ENCODE assay signal across 9 mouse cellular contexts in genomic region chr9:79714471-79715045, GRCm38 (mm10). TPM values are rescaled to one million over a fixed set of nuclear protein-coding genes. Genes with fewer than 3 reads are reported as not detected.
DNase-seq lines count a peak whose midpoint lies in the region; ATAC-seq and TF ChIP-seq lines count a peak whose summit lies in the region.
"Had no signal": no experiment of that assay in that cellular context is flagged by ENCODE, and none has a peak within 500 bp of the region (broad histone marks: within the 10 kb centered on the region; RNA-seq: fewer than 3 reads in every experiment).

No protein-coding gene starts in this region.

- H3K9me3 ChIP-seq in intestine, postnatal 0 days (ENCODE audit: control insufficient read depth), result no peaks in the 10 kb centered on the region
- no peaks in the 10 kb centered on the region for H3K9me3 ChIP-seq in liver, embryonic 15.5 days (replicated peaks)
- no peaks in the 10 kb centered on the region for H3K9me3 ChIP-seq in neural tube, embryonic 14.5 days (ENCODE audit: control insufficient read depth, low read length)

- H3K4me2 ChIP-seq in intestine, postnatal 0 days (replicated peaks; ENCODE audit: low read depth), result peak overlapping the region; percentile 58
- peak overlapping the region; percentile 51 for H3K4me2 ChIP-seq in liver, embryonic 15.5 days
- H3K4me2 ChIP-seq in neural tube, embryonic 14.5 days (ENCODE audit: low read depth, low read length), result peak overlapping the region; percentile 41

- DNase-seq in CD4-positive, CD25-positive, alpha-beta regulatory T cell, adult 2 months (ENCODE audit: low read depth, low spot score), result peak; percentile 11
- DNase-seq in cerebellum, postnatal 25 days, result peak; percentile 65 to 81
- peak; percentile 93 for DNase-seq in heart, adult 11 months

- 17% methylated on average over 16 of the region's 16 CpGs for WGBS in intestine, postnatal 0 days
- WGBS in liver, embryonic 15.5 days (ENCODE audit: insufficient replicate concordance), result 7% methylated on average over 16 of the region's 16 CpGs
- WGBS in neural tube, embryonic 14.5 days, result 7% methylated on average over 16 of the region's 16 CpGs

- ATAC-seq in CD4-positive, CD25-positive, alpha-beta regulatory T cell, adult 4 months, result no peak
- no peak for ATAC-seq in intestine, postnatal 0 days
- ATAC-seq in liver, embryonic 15.5 days (ENCODE audit: insufficient read depth), result no peak
- peak; percentile 44; the same call in 1 of the 2 replicates for ATAC-seq in neural tube, embryonic 14.5 days (ENCODE audit: low read depth)
- ATAC-seq in megakaryocyte-erythroid progenitor cell, adult 5-6 weeks (replicated peaks; ENCODE audit: low FRiP score, low TSS enrichment, poor library complexity, severe bottlenecking), result no peak

- H3K4me3 ChIP-seq in intestine, postnatal 0 days (ENCODE audit: low read depth, low read length), result peak overlapping the region; percentile 24
- peak overlapping the region; percentile 12; the same call in 1 of the 2 replicates for H3K4me3 ChIP-seq in liver, embryonic 15.5 days (replicated peaks)
- peak overlapping the region; percentile 9; the same call in 1 of the 2 replicates for H3K4me3 ChIP-seq in neural tube, embryonic 14.5 days (ENCODE audit: low read depth, low read length)
- H3K4me3 ChIP-seq: erythroblast, embryonic 14.5 days had no signal

- TF ChIP-seq CTCF in intestine, postnatal 0 days (IDR thresholded peaks at IDR 0.05; ENCODE audit: low read depth), result peak; percentile 29

- H3K9ac ChIP-seq in intestine, postnatal 0 days (ENCODE audit: low read depth, low read length), result no peak overlapping the region
- no peak overlapping the region for H3K9ac ChIP-seq in liver, embryonic 15.5 days
- H3K9ac ChIP-seq in neural tube, embryonic 14.5 days (replicated peaks; ENCODE audit: low read depth, low read length), result peak overlapping the region; percentile 16; the same call in 1 of the 2 replicates

- H3K27me3 ChIP-seq in intestine, postnatal 0 days (replicated peaks; ENCODE audit: control insufficient read depth, insufficient read depth, low read length), result peaks cover 24% of the 10 kb centered on the region; the same call in 1 of the 2 replicates
- peaks cover 44% of the 10 kb centered on the region for H3K27me3 ChIP-seq in liver, embryonic 15.5 days
- peaks cover 2% of the 10 kb centered on the region; the same call in 1 of the 2 replicates for H3K27me3 ChIP-seq in neural tube, embryonic 14.5 days (ENCODE audit: control insufficient read depth, insufficient read depth, low read length)

- H3K4me1 ChIP-seq in intestine, postnatal 0 days (replicated peaks; ENCODE audit: control insufficient read depth, insufficient read depth, low read length), result no peaks in the 10 kb centered on the region
- H3K4me1 ChIP-seq in liver, embryonic 15.5 days (replicated peaks), result peaks cover 7% of the 10 kb centered on the region; the same call in 1 of the 2 replicates
- H3K4me1 ChIP-seq in neural tube, embryonic 14.5 days (ENCODE audit: control insufficient read depth, insufficient read depth, low read length), result peaks cover 12% of the 10 kb centered on the region

- H3K27ac ChIP-seq in intestine, postnatal 0 days (ENCODE audit: low read depth, low read length), result no peak overlapping the region
- H3K27ac ChIP-seq in liver, embryonic 15.5 days (replicated peaks), result no peak overlapping the region
- H3K27ac ChIP-seq in neural tube, embryonic 14.5 days (ENCODE audit: low read depth, low read length), result no peak overlapping the region

- H3K36me3 ChIP-seq in intestine, postnatal 0 days (ENCODE audit: control insufficient read depth, insufficient read depth), result no peaks in the 10 kb centered on the region
- H3K36me3 ChIP-seq in liver, embryonic 15.5 days (replicated peaks), result no peaks in the 10 kb centered on the region
- H3K36me3 ChIP-seq in neural tube, embryonic 14.5 days (ENCODE audit: control insufficient read depth, insufficient read depth, low read length), result no peaks in the 10 kb centered on the region

RNA-seq across cellular contexts. Expression of gene Col12a1, which starts 4.1 kb away (rescaled TPM):
- not detected for polyA plus RNA-seq in CD4-positive, CD25-positive, alpha-beta regulatory T cell, adult 4 months (2017; shearing (Covaris generic))
- polyA plus RNA-seq in intestine, postnatal 0 days (2015; fragmentation: Nextera tagmentation; extraction: Ambion mirVana), result 16.6 and 17.0 TPM in 2 replicates
- 1.7 TPM in 2 replicates for polyA plus RNA-seq in liver, embryonic 15.5 days (2015; fragmentation: Nextera tagmentation; extraction: Ambion mirVana)
- polyA plus RNA-seq in neural tube, embryonic 14.5 days (2014; fragmentation: Nextera tagmentation; extraction: Ambion mirVana), result 13.3 and 17.7 TPM in 2 replicates
- not detected in 2 replicates for total RNA-seq in megakaryocyte-erythroid progenitor cell, adult 5-6 weeks (2014; fragmentation: Nextera tagmentation)
- not detected in 2 replicates for total RNA-seq in megakaryocyte-erythroid progenitor cell, adult 5-6 weeks (2017)
- polyA plus RNA-seq: erythroblast, embryonic 14.5 days had no signal

RNA-seq across cellular contexts. Expression of gene Cox7a2, which starts 45.1 kb away (rescaled TPM):
- polyA plus RNA-seq in CD4-positive, CD25-positive, alpha-beta regulatory T cell, adult 4 months (2017; shearing (Covaris generic)), result 100 to 1,000 TPM; 198 to 259 TPM
- 1,275 and 1,366 TPM in 2 replicates for polyA plus RNA-seq in intestine, postnatal 0 days (2015; fragmentation: Nextera tagmentation; extraction: Ambion mirVana)
- polyA plus RNA-seq in liver, embryonic 15.5 days (2015; fragmentation: Nextera tagmentation; extraction: Ambion mirVana), result 387 and 436 TPM in 2 replicates
- polyA plus RNA-seq in neural tube, embryonic 14.5 days (2014; fragmentation: Nextera tagmentation; extraction: Ambion mirVana), result 819 and 952 TPM in 2 replicates
- total RNA-seq in megakaryocyte-erythroid progenitor cell, adult 5-6 weeks (2014; fragmentation: Nextera tagmentation), result 589 and 667 TPM in 2 replicates
- 116 and 156 TPM in 2 replicates for total RNA-seq in megakaryocyte-erythroid progenitor cell, adult 5-6 weeks (2017)

Comparison
In these comparisons a context has a peak if more than half of its experiments do, and no peak if none do; other contexts are left out.
1. DNase-seq: peak in every context shown above with its lines; median percentile 93 in heart, adult 11 months; 73 in cerebellum, postnatal 25 days; 11 in CD4-positive, CD25-positive, alpha-beta regulatory T cell, adult 2 months.